Mouse (Mus musculus) thymus, postnatal 36 days (tissue): ENCODE measurements at regions not wholly inside any gene's neighbourhood (a gene's known extent, or its start where the extent isn't known, plus 50 kb on each side); places are given as distances from the start of the nearest gene placed in this dataset.

Experiments
- DNase-seq, 2 experiments: peaks; one replicate each; pipeline ENCODE4 v3.0.0; 2022; ENCODE audit warnings: mixed read lengths in 2 of 2

- no peak for DNase-seq
Observed at GRCm38 (mm10) chr15:65646470-65646869, 631.8 kb upstream of the Gm21961 start.

- no peak for DNase-seq
Observed at GRCm38 (mm10) chr15:65639484-65639883, 624.8 kb upstream of the Gm21961 start.

- DNase-seq, result peak; percentile 2 to 5
Observed at GRCm38 (mm10) chr15:65637520-65638184, 622.9 kb upstream of the Gm21961 start.

GRCm38 (mm10) chr15:65632440-65632839 is 617.7 kb upstream of the Gm21961 start:
- no peak for DNase-seq

GRCm38 (mm10) chr15:65630476-65630875 is 615.8 kb upstream of the Gm21961 start:
- no peak for DNase-seq

GRCm38 (mm10) chr15:65592718-65593477 is 578.2 kb upstream of the Gm21961 start:
- no peak for DNase-seq

GRCm38 (mm10) chr15:65585566-65585965 is 570.9 kb upstream of the Gm21961 start:
- DNase-seq, result no peak

- DNase-seq, result no peak
Observed at GRCm38 (mm10) chr15:65579353-65579752, 564.6 kb upstream of the Gm21961 start.

GRCm38 (mm10) chr15:65567931-65568330 is 553.2 kb upstream of the Gm21961 start:
- DNase-seq, result no peak

GRCm38 (mm10) chr15:65557846-65558835 is 543.4 kb upstream of the Gm21961 start:
- DNase-seq, result no peak

- DNase-seq, result no peak
Observed at GRCm38 (mm10) chr15:65549046-65549445, 534.3 kb upstream of the Gm21961 start.

- no peak for DNase-seq
Observed at GRCm38 (mm10) chr15:65535606-65536005, 520.9 kb upstream of the Gm21961 start.

GRCm38 (mm10) chr15:65532241-65532640 is 517.5 kb upstream of the Gm21961 start:
- DNase-seq, result no peak

- no peak for DNase-seq
Observed at GRCm38 (mm10) chr15:65502656-65503055, 488.0 kb upstream of the Gm21961 start.

- no peak for DNase-seq
Observed at GRCm38 (mm10) chr15:65478940-65479339, 464.2 kb upstream of the Gm21961 start.

GRCm38 (mm10) chr15:65455203-65455816 is 440.6 kb upstream of the Gm21961 start:
- DNase-seq, result no peak

- DNase-seq, result no peak
Observed at GRCm38 (mm10) chr15:65452258-65453028, 437.7 kb upstream of the Gm21961 start.

GRCm38 (mm10) chr15:65419736-65420135 is 405.0 kb upstream of the Gm21961 start:
- DNase-seq, result no peak
